Mouse (Mus musculus) hindbrain, embryonic 14.5 days (tissue): ENCODE measurements around the gene Tmem179. TPM values are rescaled to one million over a fixed set of nuclear protein-coding genes. Genes with fewer than 3 reads are reported as not detected.

Experiments used
- ATAC-seq: fragments of 200-750 bp; cut with Nextera tagmentation; 2 replicates; pipeline ENCODE4 v1.8.0; 2017; ENCODE audit warnings: moderate number of reproducible peaks, mild to moderate bottlenecking, moderate TSS enrichment, moderate library complexity; ENCODE audit not compliant: low FRiP score
- DNase-seq: peaks from one replicate; pipeline ENCODE4 v3.0.0-alpha.2; 2015; ENCODE audit warnings: low spot score
- H3K27ac ChIP-seq: fragments of 300-500 bp; sonication (generic); 2 replicates; pipeline ENCODE4 v1.5.1; 2014; ENCODE audit warnings: mild to moderate bottlenecking, moderate library complexity
- H3K27me3 ChIP-seq: fragments of 300-500 bp; sonication (generic); 2 replicates; pipeline ENCODE4 v1.6.1; 2014; ENCODE audit warnings: mild to moderate bottlenecking, low read length, mixed read lengths; ENCODE audit not compliant: control insufficient read depth, insufficient read depth
- H3K36me3 ChIP-seq: fragments of 300-500 bp; sonication (generic); replicated peaks from 2 replicates; pipeline ENCODE4 v1.6.1; 2014; ENCODE audit not compliant: control insufficient read depth, insufficient read depth
- H3K4me1 ChIP-seq: fragments of 300-500 bp; sonication (generic); replicated peaks from 2 replicates; pipeline ENCODE4 v1.6.1; 2014; ENCODE audit warnings: antibody characterized with exemption, low read length, mixed read lengths; ENCODE audit not compliant: control insufficient read depth, insufficient read depth
- H3K4me2 ChIP-seq: fragments of 300-500 bp; sonication (generic); replicated peaks from 2 replicates; pipeline ENCODE4 v1.6.1; 2014; ENCODE audit warnings: mild to moderate bottlenecking, moderate library complexity
- H3K4me3 ChIP-seq: fragments of 300-500 bp; sonication (generic); replicated peaks from 2 replicates; pipeline ENCODE4 v1.5.1; 2014; ENCODE audit warnings: mild to moderate bottlenecking, low read length
- H3K9ac ChIP-seq: fragments of 300-500 bp; sonication (generic); 2 replicates; pipeline ENCODE4 v1.6.1; 2014
- H3K9me3 ChIP-seq: fragments of 300-500 bp; sonication (generic); 2 replicates; pipeline ENCODE4 v1.6.1; 2016; ENCODE audit warnings: low read length; ENCODE audit not compliant: control insufficient read depth
- WGBS: fragments of 180-500 bp; shearing (Covaris S2); extraction: QIAGEN DNeasy Blood & Tissue Kit; methylation state at CpG from one replicate; pipeline ENCODE4 v1.1.7; 2014; 5-methylcytosine and 5-hydroxymethylcytosine counted together
- polyA plus RNA-seq: library from polyadenylated mRNA; unstranded; fragments of >200 nt; fragmentation: Nextera tagmentation; extraction: Ambion mirVana; gene quantifications from 2 replicates; pipeline ENCODE4 v1.2.1, GENCODE M21; 2014

Gene Tmem179
- polyA plus RNA-seq, 1 experiment from 2014 or later: 64.6 TPM

- WGBS: 15% methylated on average over 8 of the region's 8 CpGs
- peak; percentile 65; the same call in 1 of the 2 replicates for ATAC-seq
- peaks cover 33% of the 10 kb centered on the region for H3K4me1 ChIP-seq
Observed at GRCm38 (mm10) chr12:112541483-112542091, 25.0 kb upstream of the Tmem179 start.

GRCm38 (mm10) chr12:112540321-112540720 is 23.8 kb upstream of the Tmem179 start:
- peaks cover 29% of the 10 kb centered on the region for H3K4me1 ChIP-seq
- WGBS: 88% methylated on average over 12 of the region's 12 CpGs
- no peak overlapping the region for H3K9ac ChIP-seq
- H3K9me3 ChIP-seq: no peaks in the 10 kb centered on the region
- H3K27ac ChIP-seq: no peak overlapping the region
- DNase-seq (no peak), ATAC-seq (no peak)
- no peaks in the 10 kb centered on the region for H3K36me3 ChIP-seq
- no peak overlapping the region for H3K4me2 ChIP-seq
- H3K27me3 ChIP-seq: peaks cover 5% of the 10 kb centered on the region; the same call in 1 of the 2 replicates
- H3K4me3 ChIP-seq: no peak overlapping the region

More at GRCm38 (mm10) chr12:112541483-112542091, 25.0 kb upstream of the Tmem179 start:
- Histone ChIP-seq H3K27me3 (peaks cover 5% of the 10 kb centered on the region; the same call in 1 of the 2 replicates), H3K9me3 (no peaks in the 10 kb centered on the region), H3K36me3 (no peaks in the 10 kb centered on the region), H3K4me2 (no peak overlapping the region), H3K9ac (peak overlapping the region; percentile 33; the same call in 1 of the 2 replicates), H3K27ac (peak overlapping the region; percentile 52), H3K4me3 (no peak overlapping the region)
- peak; percentile 66 for DNase-seq

GRCm38 (mm10) chr12:112539466-112539965 is 23.0 kb upstream of the Tmem179 start:
- H3K9me3 ChIP-seq: no peaks in the 10 kb centered on the region
- DNase-seq (no peak), ATAC-seq (no peak)
- no peak overlapping the region for H3K4me2 ChIP-seq
- 78% methylated on average over 7 of the region's 7 CpGs for WGBS
- no peak overlapping the region for H3K27ac ChIP-seq
- H3K9ac ChIP-seq: no peak overlapping the region
- H3K4me3 ChIP-seq: no peak overlapping the region
- H3K27me3 ChIP-seq: peaks cover 5% of the 10 kb centered on the region; the same call in 1 of the 2 replicates
- no peaks in the 10 kb centered on the region for H3K36me3 ChIP-seq
- H3K4me1 ChIP-seq: peaks cover 21% of the 10 kb centered on the region

- no peaks in the 10 kb centered on the region for H3K9me3 ChIP-seq
- no peak for DNase-seq
- no peak overlapping the region for H3K27ac ChIP-seq
- no peaks in the 10 kb centered on the region for H3K36me3 ChIP-seq
- 92% methylated on average over 9 of the region's 9 CpGs for WGBS
- H3K9ac ChIP-seq: no peak overlapping the region
- no peak overlapping the region for H3K4me3 ChIP-seq
- no peak overlapping the region for H3K4me2 ChIP-seq
- H3K4me1 ChIP-seq: peaks cover 20% of the 10 kb centered on the region
- peaks cover 5% of the 10 kb centered on the region; the same call in 1 of the 2 replicates for H3K27me3 ChIP-seq
- ATAC-seq: no peak
Observed at GRCm38 (mm10) chr12:112538356-112538755, 21.8 kb upstream of the Tmem179 start.

- Histone ChIP-seq H3K4me3 (no peak overlapping the region), H3K27ac (no peak overlapping the region), H3K4me2 (no peak overlapping the region), H3K9me3 (no peaks in the 10 kb centered on the region), H3K27me3 (peaks cover 5% of the 10 kb centered on the region; the same call in 1 of the 2 replicates), H3K9ac (no peak overlapping the region), H3K4me1 (peaks cover 17% of the 10 kb centered on the region), H3K36me3 (no peaks in the 10 kb centered on the region)
- no peak for DNase-seq
- no peak for ATAC-seq
- WGBS: 64% methylated on average over 6 of the region's 6 CpGs
Observed at GRCm38 (mm10) chr12:112537233-112537632, 20.7 kb upstream of the Tmem179 start.

- peaks cover 5% of the 10 kb centered on the region; the same call in 1 of the 2 replicates for H3K27me3 ChIP-seq
- no peak overlapping the region for H3K9ac ChIP-seq
- WGBS: 72% methylated on average over 4 of the region's 4 CpGs
- no peak for DNase-seq
- no peak for ATAC-seq
- H3K9me3 ChIP-seq: no peaks in the 10 kb centered on the region
- no peaks in the 10 kb centered on the region for H3K36me3 ChIP-seq
- 0 out of 2 replicates have a peak, but pooled peaks cover 3% of the 10 kb centered on the region for H3K4me1 ChIP-seq
- H3K4me3 ChIP-seq: no peak overlapping the region
- H3K27ac ChIP-seq: no peak overlapping the region
- no peak overlapping the region for H3K4me2 ChIP-seq
Observed at GRCm38 (mm10) chr12:112533758-112534157, 17.2 kb upstream of the Tmem179 start.

- Histone ChIP-seq H3K9ac (no peak overlapping the region), H3K4me1 (peaks cover 14% of the 10 kb centered on the region), H3K9me3 (no peaks in the 10 kb centered on the region), H3K27ac (no peak overlapping the region), H3K4me3 (no peak overlapping the region), H3K4me2 (no peak overlapping the region), H3K36me3 (no peaks in the 10 kb centered on the region), H3K27me3 (peaks cover 3% of the 10 kb centered on the region; the same call in 1 of the 2 replicates)
- no peak for ATAC-seq
- 16% methylated on average over 4 of the region's 4 CpGs for WGBS
- no peak for DNase-seq
Observed at GRCm38 (mm10) chr12:112518105-112518504, 1.6 kb upstream of the Tmem179 start.

- no peaks in the 10 kb centered on the region for H3K9me3 ChIP-seq
Observed at GRCm38 (mm10) chr12:112514897-112515296, 1.6 kb downstream of the Tmem179 start.

GRCm38 (mm10) chr12:112510733-112511372 is 5.7 kb downstream of the Tmem179 start:
- Histone ChIP-seq H3K4me1 (peaks cover 55% of the 10 kb centered on the region), H3K27me3 (peaks cover 3% of the 10 kb centered on the region; the same call in 1 of the 2 replicates), H3K36me3 (no peaks in the 10 kb centered on the region), H3K4me2 (peak overlapping the region; percentile 75), H3K27ac (peak overlapping the region; percentile 83), H3K4me3 (peak overlapping the region; percentile 44), H3K9ac (peak overlapping the region; percentile 70), H3K9me3 (no peaks in the 10 kb centered on the region)
- ATAC-seq (peak; percentile 77), DNase-seq (peak; percentile 75)
- 1% methylated on average over 62 of the region's 62 CpGs for WGBS

More at GRCm38 (mm10) chr12:112514897-112515296, 1.6 kb downstream of the Tmem179 start:
- WGBS: 54% methylated on average over 3 of the region's 3 CpGs
- Histone ChIP-seq H3K27me3 (peaks cover 3% of the 10 kb centered on the region; the same call in 1 of the 2 replicates), H3K4me3 (no peak overlapping the region), H3K27ac (no peak overlapping the region), H3K36me3 (no peaks in the 10 kb centered on the region), H3K9ac (no peak overlapping the region), H3K4me2 (no peak overlapping the region), H3K4me1 (peaks cover 30% of the 10 kb centered on the region)
- no peak for DNase-seq
- ATAC-seq: no peak
